Mouse (Mus musculus) liver, embryonic 13.5 days (tissue): ENCODE results near the gene Rpl36al. TPM values are rescaled to one million over a fixed set of nuclear protein-coding genes. Genes with fewer than 3 reads are reported as not detected.
"Not testable (repeated sequence)": the region's sequence is repeated elsewhere in the genome, so short reads cannot be mapped to it uniquely, and the experiment has no call there.

ENCODE experiments used
- ATAC-seq: fragments of 200-750 bp; cut with Nextera tagmentation; 2 replicates; pipeline ENCODE4 v1.8.0; 2017; ENCODE audit warnings: low read depth, mild to moderate bottlenecking, moderate number of reproducible peaks, moderate library complexity
- DNase-seq: peaks from one replicate; pipeline ENCODE4 v3.0.0; 2022
- H3K27ac ChIP-seq: fragments of 300-500 bp; sonication (generic); 2 replicates; pipeline ENCODE4 v1.5.1; 2015; ENCODE audit warnings: moderate library complexity, mild to moderate bottlenecking, inconsistent platforms
- H3K27me3 ChIP-seq: fragments of 300-500 bp; sonication (generic); 2 replicates; pipeline ENCODE4 v1.6.1; 2015; ENCODE audit warnings: mild to moderate bottlenecking, inconsistent platforms
- H3K36me3 ChIP-seq: fragments of 300-500 bp; sonication (generic); 2 replicates; pipeline ENCODE4 v1.6.1; 2015; ENCODE audit warnings: mild to moderate bottlenecking, inconsistent platforms
- H3K4me1 ChIP-seq: fragments of 300-500 bp; sonication (generic); replicated peaks from 2 replicates; pipeline ENCODE4 v1.6.1; 2015; ENCODE audit warnings: inconsistent platforms
- H3K4me2 ChIP-seq: fragments of 300-500 bp; sonication (generic); 2 replicates; pipeline ENCODE4 v1.6.1; 2015; ENCODE audit warnings: inconsistent platforms, mild to moderate bottlenecking, moderate library complexity
- H3K4me3 ChIP-seq: fragments of 300-500 bp; sonication (generic); replicated peaks from 2 replicates; pipeline ENCODE4 v1.5.1; 2015; ENCODE audit warnings: mild to moderate bottlenecking, inconsistent platforms
- H3K9ac ChIP-seq: fragments of 300-500 bp; sonication (generic); 2 replicates; pipeline ENCODE4 v1.6.1; 2015; ENCODE audit warnings: mild to moderate bottlenecking, inconsistent platforms
- H3K9me3 ChIP-seq: fragments of 300-500 bp; sonication (generic); replicated peaks from 2 replicates; pipeline ENCODE4 v1.6.1; 2016; ENCODE audit warnings: inconsistent platforms
- WGBS: fragments of 180-500 bp; shearing (Covaris S2); methylation state at CpG from one replicate; pipeline ENCODE4 v1.1.7; 2015; ENCODE audit not compliant: insufficient replicate concordance; 5-methylcytosine and 5-hydroxymethylcytosine counted together
- polyA plus RNA-seq: library from polyadenylated mRNA; unstranded; fragments of >200 nt; fragmentation: Nextera tagmentation; extraction: Ambion mirVana; gene quantifications from 2 replicates; pipeline ENCODE4 v1.2.1, GENCODE M21; 2015

The Rpl36al gene
- polyA plus RNA-seq, 1 experiment from 2014 or later: 736 TPM

DNA sequence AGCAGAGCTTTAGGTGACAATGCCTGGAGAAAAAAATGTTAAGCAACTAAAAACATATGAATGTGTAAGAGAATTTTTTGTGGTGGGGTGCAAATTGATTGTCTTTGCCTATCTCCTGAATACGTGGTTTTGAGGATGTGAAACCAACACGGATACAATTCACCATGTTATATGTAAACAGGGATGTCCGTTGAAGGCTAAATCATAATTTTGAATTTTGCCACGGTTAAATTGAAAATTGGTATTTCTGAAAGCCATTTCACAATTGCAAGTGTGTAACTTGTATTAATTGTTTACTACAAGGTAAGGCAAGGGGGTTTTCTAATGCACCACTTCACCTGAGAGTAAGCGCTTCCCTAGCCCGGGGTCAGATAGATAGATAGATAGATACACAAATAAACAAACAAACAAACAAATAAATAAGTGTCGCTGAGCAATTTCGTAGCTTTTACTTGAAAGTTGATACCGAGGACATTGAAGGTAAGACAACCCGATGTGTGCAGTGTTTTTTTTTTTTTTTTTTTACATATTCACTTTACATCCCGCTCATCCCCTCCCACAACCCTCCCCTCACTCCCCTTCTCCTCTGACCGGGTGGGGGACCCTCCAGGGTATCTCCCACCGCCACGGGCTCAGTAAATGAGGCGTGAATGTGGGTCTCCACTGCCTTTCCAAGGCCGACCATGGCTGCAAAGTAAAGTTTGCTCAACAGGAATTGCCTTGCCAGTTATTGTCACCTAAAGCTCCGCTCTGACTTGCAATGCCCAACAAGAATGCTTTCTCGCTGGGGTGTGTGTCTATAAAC lies 16.0 kb downstream of the Rpl36al start:
- H3K9ac ChIP-seq: peak overlapping the region; percentile 81
- peaks cover 10% of the 10 kb centered on the region for H3K36me3 ChIP-seq
- H3K27me3 ChIP-seq: no peaks in the 10 kb centered on the region
- H3K4me3 ChIP-seq: peak overlapping the region; percentile 80
- H3K4me1 ChIP-seq: peaks cover 48% of the 10 kb centered on the region
- H3K4me2 ChIP-seq: peak overlapping the region; percentile 84
- DNase-seq (no peak), ATAC-seq (peak; percentile 15)
- H3K9me3 ChIP-seq: no peaks in the 10 kb centered on the region
- WGBS: 8% methylated on average over 18 of the region's 18 CpGs
- H3K27ac ChIP-seq: peak overlapping the region; percentile 13

DNA sequence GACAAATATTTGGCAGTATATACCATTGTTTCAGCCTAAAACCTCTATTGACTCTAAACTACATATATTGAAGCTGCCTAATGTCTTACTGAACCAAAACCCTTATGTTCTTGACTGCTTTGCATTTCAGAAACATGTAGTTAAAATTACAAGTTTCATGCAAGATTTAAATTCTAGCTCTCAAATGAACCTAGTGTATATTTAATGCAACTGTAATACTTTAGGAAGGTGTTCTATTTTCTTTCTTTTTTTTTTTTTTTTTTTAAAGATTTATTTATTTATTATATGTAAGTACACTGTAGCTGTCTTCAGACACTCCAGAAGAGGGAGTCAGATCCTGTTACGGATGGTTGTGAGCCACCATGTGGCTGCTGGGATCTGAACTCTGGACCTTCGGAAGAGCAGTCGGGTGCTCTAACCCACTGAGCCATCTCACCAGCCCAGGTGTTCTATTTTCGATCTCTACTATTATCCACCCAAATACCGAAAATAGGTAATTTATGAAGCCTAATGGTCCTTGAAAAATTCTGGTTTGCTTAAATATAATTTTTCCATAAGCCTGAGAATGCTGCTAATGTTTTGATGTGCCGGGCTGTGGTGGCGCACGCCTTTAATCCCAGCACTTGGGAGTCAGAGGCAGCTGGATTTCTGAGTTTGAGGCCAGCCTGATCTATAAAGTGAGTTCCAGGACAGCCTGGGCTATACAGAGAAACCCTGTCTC lies 16.9 kb downstream of the Rpl36al start:
- peak overlapping the region; percentile 80; the same call in 1 of the 2 replicates for H3K4me3 ChIP-seq

DNA sequence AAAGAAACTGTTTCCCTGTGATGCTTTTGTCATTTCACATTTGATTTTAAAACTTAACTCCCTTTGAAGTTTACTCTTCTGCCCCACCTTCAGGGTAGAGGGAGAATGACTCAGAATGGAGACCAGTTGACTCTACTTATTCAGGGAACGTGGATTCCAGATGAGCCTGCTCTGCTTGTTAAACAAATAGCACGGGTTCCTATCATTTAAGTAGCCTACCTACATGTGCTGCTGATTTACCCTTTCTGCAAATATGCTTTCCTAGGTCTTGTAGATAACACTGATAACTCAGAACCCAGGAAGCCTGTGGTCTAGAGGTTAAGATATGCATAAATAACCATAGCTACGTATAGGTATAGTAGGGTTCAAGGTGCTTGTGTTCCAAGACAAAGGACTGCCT lies 19.0 kb downstream of the Rpl36al start:
- Histone ChIP-seq H3K9ac (peak overlapping the region; percentile 11; the same call in 1 of the 2 replicates), H3K36me3 (no peaks in the 10 kb centered on the region), H3K4me2 (no peak overlapping the region), H3K27me3 (no peaks in the 10 kb centered on the region), H3K9me3 (no peaks in the 10 kb centered on the region), H3K4me3 (no peak overlapping the region), H3K27ac (no peak overlapping the region), H3K4me1 (peaks cover 34% of the 10 kb centered on the region)
- ATAC-seq (no peak), DNase-seq (no peak)
- WGBS: 14% methylated on average over 3 of the region's 3 CpGs

More for the DNA sequence above, 16.9 kb downstream of the Rpl36al start:
- not testable (repeated sequence) for H3K27ac ChIP-seq, H3K9ac ChIP-seq, ATAC-seq, H3K36me3 ChIP-seq, DNase-seq, H3K27me3 ChIP-seq, H3K9me3 ChIP-seq
- WGBS: 78% methylated on average over 8 of the region's 8 CpGs
- Histone ChIP-seq H3K4me1 (peaks cover 48% of the 10 kb centered on the region), H3K4me2 (peak overlapping the region; percentile 84)

DNA sequence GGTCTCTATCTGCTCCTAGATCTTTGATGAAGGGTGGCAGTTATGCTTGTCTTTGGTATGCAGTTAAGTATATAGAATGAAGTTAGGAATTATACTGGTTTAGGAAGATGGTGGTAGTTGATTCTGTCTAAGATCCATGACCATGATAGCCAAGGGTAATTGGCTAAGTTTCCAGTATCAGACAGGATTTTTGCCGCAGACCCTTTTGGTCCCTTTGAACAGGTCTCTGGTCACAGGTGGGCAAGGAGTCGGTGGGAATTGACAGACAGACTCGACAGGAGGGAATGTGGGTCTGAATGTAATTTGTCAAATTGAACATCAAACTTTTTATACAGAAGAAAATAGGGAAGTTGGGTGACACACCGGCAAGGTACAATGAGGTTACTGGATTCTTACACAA lies 20.3 kb downstream of the Rpl36al start:
- H3K9me3 ChIP-seq, DNase-seq, ATAC-seq, H3K27me3 ChIP-seq, H3K9ac ChIP-seq, H3K4me3 ChIP-seq, H3K36me3 ChIP-seq, H3K4me2 ChIP-seq, H3K27ac ChIP-seq: not testable (repeated sequence)
- peaks cover 30% of the 10 kb centered on the region for H3K4me1 ChIP-seq
- 70% methylated on average over 4 of the region's 4 CpGs for WGBS

- H3K9ac ChIP-seq, H3K4me2 ChIP-seq: not testable (repeated sequence)
- whole genome bisulfite sequencing: 61% methylated on average over 2 of the region's 2 CpGs
Observed at GRCm38 (mm10) chr12:69160677-69161076, 23.2 kb downstream of the Rpl36al start.

GRCm38 (mm10) chr12:69159578-69159940 lies 24.3 kb downstream of the Rpl36al start:
- H3K27me3 ChIP-seq: no peaks in the 10 kb centered on the region
- no peaks in the 10 kb centered on the region for H3K9me3 ChIP-seq
- H3K27ac ChIP-seq: peak overlapping the region; percentile 66
- H3K4me2 ChIP-seq: peak overlapping the region; percentile 56
- peak overlapping the region; percentile 39 for H3K4me3 ChIP-seq
- 3% methylated on average over 9 of the region's 9 CpGs for WGBS
- H3K4me1 ChIP-seq: peaks cover 29% of the 10 kb centered on the region
- no peak for DNase-seq
- ATAC-seq: no peak
- no peak overlapping the region for H3K9ac ChIP-seq
- H3K36me3 ChIP-seq: peaks cover 23% of the 10 kb centered on the region

More at GRCm38 (mm10) chr12:69160677-69161076, 23.2 kb downstream of the Rpl36al start:
- not testable (repeated sequence) for H3K4me3 ChIP-seq, H3K9me3 ChIP-seq, H3K27me3 ChIP-seq, ATAC-seq, DNase-seq
- peaks cover 23% of the 10 kb centered on the region for H3K36me3 ChIP-seq
- 0 out of 2 replicates have a peak overlapping the region, but pooled peaks have one; percentile 1 for H3K27ac ChIP-seq
- peaks cover 37% of the 10 kb centered on the region for H3K4me1 ChIP-seq

DNA sequence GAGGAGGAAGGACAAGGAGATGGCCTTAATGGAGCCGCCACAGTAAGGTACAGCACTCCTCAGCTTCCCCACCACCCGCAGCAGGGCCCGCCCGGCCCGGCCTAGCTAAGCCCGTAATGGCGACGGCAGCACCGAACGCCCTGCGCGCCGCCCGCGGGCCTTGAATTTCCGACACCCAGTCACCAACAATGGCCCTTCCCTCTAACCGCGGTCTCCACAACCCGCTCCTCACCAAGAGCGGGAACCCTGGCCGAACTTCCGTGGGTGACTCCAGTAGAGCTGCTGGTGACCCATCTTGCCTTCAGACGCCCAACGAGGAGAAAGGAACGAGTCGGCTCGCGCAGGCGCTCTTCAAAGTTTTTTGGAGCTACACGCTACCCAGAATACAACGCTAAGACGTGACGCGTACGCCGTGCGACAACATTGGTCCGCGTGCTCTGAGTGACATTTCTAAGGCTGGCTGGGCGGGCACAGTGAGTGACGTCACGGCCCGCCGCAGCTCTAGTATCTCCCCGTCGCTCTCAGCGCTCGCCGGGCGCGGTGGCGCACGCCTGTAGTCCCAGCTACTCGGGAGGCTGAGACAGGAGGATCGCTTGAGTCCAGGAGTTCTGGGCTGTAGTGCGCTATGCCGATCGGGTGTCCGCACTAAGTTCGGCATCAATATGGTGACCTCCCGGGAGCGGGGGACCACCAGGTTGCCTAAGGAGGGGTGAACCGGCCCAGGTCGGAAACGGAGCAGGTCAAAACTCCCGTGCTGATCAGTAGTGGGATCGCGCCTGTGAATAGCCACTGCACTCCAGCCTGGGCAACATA lies 24.9 kb downstream of the Rpl36al start, which contains the start of gene Rps29:
Rps29 (minus strand) TSS at position 422 of the 813 bp plus-strand sequence.
- H3K4me2 ChIP-seq: peak within 1 kb of the TSS; percentile 90
- H3K4me1 ChIP-seq: peaks cover 23% of the 10 kb centered on the region
- not testable (repeated sequence) for H3K27me3 ChIP-seq, H3K9me3 ChIP-seq
- peak within 1 kb of the TSS; percentile 96 for H3K9ac ChIP-seq
- WGBS: under 1% methylated on average over 59 of the region's 68 CpGs
- ATAC-seq (peak; percentile 95), DNase-seq (peak; percentile 94)
- peak within 1 kb of the TSS; percentile 85 for H3K4me3 ChIP-seq
- peaks cover 23% of the 10 kb centered on the region for H3K36me3 ChIP-seq
- H3K27ac ChIP-seq: peak within 1 kb of the TSS; percentile 95

GRCm38 (mm10) chr12:69158366-69158764 lies 25.5 kb downstream of the Rpl36al start:
- Histone ChIP-seq H3K4me1 (peaks cover 23% of the 10 kb centered on the region), H3K4me2 (peak overlapping the region; percentile 90), H3K36me3 (peaks cover 23% of the 10 kb centered on the region), H3K4me3 (peak overlapping the region; percentile 85), H3K27me3 (no peaks in the 10 kb centered on the region), H3K9me3 (no peaks in the 10 kb centered on the region), H3K27ac (peak overlapping the region; percentile 95), H3K9ac (peak overlapping the region; percentile 96)
- no peak for DNase-seq
- ATAC-seq: no peak
- under 1% methylated on average over 19 of the region's 19 CpGs for WGBS

DNA sequence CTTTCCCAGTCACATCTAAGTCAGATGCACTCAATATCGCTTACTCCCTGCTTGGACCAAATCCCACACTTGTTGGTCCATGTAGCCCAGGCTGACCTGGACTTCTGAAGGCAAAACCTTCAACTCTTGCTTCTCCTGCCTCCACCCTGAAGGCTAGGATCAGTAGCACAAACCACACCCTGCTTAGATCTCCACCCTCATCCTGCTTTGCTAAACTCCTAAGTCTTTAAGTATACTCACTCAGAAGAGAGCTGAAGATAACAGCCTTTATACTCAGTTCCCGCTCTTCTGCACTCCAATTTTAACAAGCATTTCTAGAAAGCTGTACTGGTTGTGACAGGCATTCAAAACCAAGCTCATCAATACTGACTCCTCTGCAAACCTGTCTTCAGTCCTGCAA lies 26.8 kb downstream of the Rpl36al start:
- Histone ChIP-seq H3K4me2 (peak overlapping the region; percentile 90), H3K4me3 (peak overlapping the region; percentile 85), H3K9ac (peak overlapping the region; percentile 96), H3K27me3 (no peaks in the 10 kb centered on the region), H3K36me3 (peaks cover 23% of the 10 kb centered on the region), H3K27ac (peak overlapping the region; percentile 95), H3K9me3 (no peaks in the 10 kb centered on the region), H3K4me1 (peaks cover 23% of the 10 kb centered on the region)
- peak; percentile 20 for DNase-seq
- WGBS: 55% methylated on average over 2 of the region's 2 CpGs
- ATAC-seq: no peak

DNA sequence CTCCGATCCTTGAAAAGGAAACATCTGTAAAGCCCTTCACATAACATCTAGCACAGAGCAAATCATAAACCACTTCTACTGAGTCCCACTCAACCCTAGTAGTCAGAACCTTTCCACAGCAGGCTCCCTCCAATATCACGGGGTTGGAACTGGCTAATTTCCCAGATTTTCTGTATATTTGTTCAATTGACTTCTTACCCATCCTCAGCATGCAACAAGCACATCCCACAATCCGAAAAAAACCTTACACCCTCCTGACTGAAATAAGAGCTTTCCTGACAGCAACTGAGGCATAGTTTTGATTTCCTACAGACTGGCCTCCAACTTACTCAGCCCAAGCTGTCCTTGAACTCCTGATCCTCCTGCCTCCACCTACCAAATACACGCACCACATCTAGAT lies 27.4 kb downstream of the Rpl36al start:
- no peak for DNase-seq
- no peak for ATAC-seq

More for the DNA sequence above, 27.4 kb downstream of the Rpl36al start:
- no peaks in the 10 kb centered on the region for H3K27me3 ChIP-seq
- peaks cover 23% of the 10 kb centered on the region for H3K36me3 ChIP-seq
- H3K4me2 ChIP-seq: peak overlapping the region; percentile 90
- 76% methylated on average over 4 of the region's 4 CpGs for WGBS
- H3K27ac ChIP-seq: peak overlapping the region; percentile 95
- H3K4me3 ChIP-seq: no peak overlapping the region
- H3K9ac ChIP-seq: 0 out of 2 replicates have a peak overlapping the region, but pooled peaks have one; percentile 96
- H3K9me3 ChIP-seq: no peaks in the 10 kb centered on the region
- H3K4me1 ChIP-seq: peaks cover 23% of the 10 kb centered on the region
